Mouse (Mus musculus) adrenal gland, postnatal 4 days (tissue): ENCODE measurements around the gene Sfxn2. TPM values are rescaled to one million over a fixed set of nuclear protein-coding genes. Genes with fewer than 3 reads are reported as not detected.

ENCODE experiments used
- DNase-seq, 2 experiments: peaks; one replicate each; pipeline ENCODE4 v3.0.0; 2021 to 2022; ENCODE audit warnings: low spot score in 2 of 2, mixed read lengths in 2 of 2
- total RNA-seq, 2 experiments: library from RNA; stranded (reverse); gene quantifications; 2 replicates each; pipeline ENCODE4 v1.2.3; 2021

Sfxn2 gene
- total RNA-seq, 2 experiments from 2014 or later: 13.1 to 18.4 TPM

GRCm38 (mm10) chr19:46598187-46598586 lies 25.0 kb downstream of the Sfxn2 start:
- DNase-seq: no peak

- DNase-seq: peak; percentile 87 to 95
These were observed 25.6 kb downstream of the Sfxn2 start, which contains the start of gene Wbp1l for GRCm38 (mm10) chr19:46598720-46599252. Gene Wbp1l, plus strand, starts transcription at chr19:46599084.

GRCm38 (mm10) chr19:46599375-46600256 lies 26.5 kb downstream of the Sfxn2 start:
- DNase-seq: no peak

- no peak for DNase-seq
These were observed 27.2 kb downstream of the Sfxn2 start for GRCm38 (mm10) chr19:46600371-46600770.

- no peak for DNase-seq
These were observed 28.3 kb downstream of the Sfxn2 start for GRCm38 (mm10) chr19:46601491-46601890.

- no peak for DNase-seq
These were observed 29.2 kb downstream of the Sfxn2 start for GRCm38 (mm10) chr19:46602406-46602805.

GRCm38 (mm10) chr19:46606718-46607117 lies 33.6 kb downstream of the Sfxn2 start:
- DNase-seq: no peak

- DNase-seq: no peak
These were observed 34.3 kb downstream of the Sfxn2 start for GRCm38 (mm10) chr19:46607424-46607823.

- DNase-seq: no peak
These were observed 35.0 kb downstream of the Sfxn2 start for GRCm38 (mm10) chr19:46608158-46608557.

GRCm38 (mm10) chr19:46616378-46616777 lies 43.2 kb downstream of the Sfxn2 start:
- no peak for DNase-seq

- no peak for DNase-seq
These were observed 44.2 kb downstream of the Sfxn2 start for GRCm38 (mm10) chr19:46617361-46617760.

GRCm38 (mm10) chr19:46618322-46618721 lies 45.2 kb downstream of the Sfxn2 start:
- DNase-seq: no peak

GRCm38 (mm10) chr19:46619001-46619400 lies 45.8 kb downstream of the Sfxn2 start:
- DNase-seq: no peak

- no peak for DNase-seq
These were observed 46.4 kb downstream of the Sfxn2 start for GRCm38 (mm10) chr19:46619518-46619917.

- DNase-seq: no peak
These were observed 47.0 kb downstream of the Sfxn2 start for GRCm38 (mm10) chr19:46620016-46620808.

- no peak for DNase-seq
These were observed 48.3 kb downstream of the Sfxn2 start for GRCm38 (mm10) chr19:46621236-46622183.

GRCm38 (mm10) chr19:46622659-46623193 lies 49.6 kb downstream of the Sfxn2 start:
- no peak for DNase-seq

- no peak for DNase-seq
These were observed 50.1 kb downstream of the Sfxn2 start for GRCm38 (mm10) chr19:46623194-46623667.

- DNase-seq: no peak
These were observed 50.9 kb downstream of the Sfxn2 start for GRCm38 (mm10) chr19:46623790-46624772.
